Mouse (Mus musculus): ENCODE results near the gene Ntm.

Gene Ntm

GRCm38 (mm10) chr9:29962978-29963377 lies at the start of gene Ntm:
Ntm (minus strand) TSS chr9:29963141.
- DNase-seq: peak; percentile 58

GRCm38 (mm10) chr9:30005701-30006100 lies 42.8 kb upstream of the Ntm start:
- peak; percentile 59 for DNase-seq

DNA sequence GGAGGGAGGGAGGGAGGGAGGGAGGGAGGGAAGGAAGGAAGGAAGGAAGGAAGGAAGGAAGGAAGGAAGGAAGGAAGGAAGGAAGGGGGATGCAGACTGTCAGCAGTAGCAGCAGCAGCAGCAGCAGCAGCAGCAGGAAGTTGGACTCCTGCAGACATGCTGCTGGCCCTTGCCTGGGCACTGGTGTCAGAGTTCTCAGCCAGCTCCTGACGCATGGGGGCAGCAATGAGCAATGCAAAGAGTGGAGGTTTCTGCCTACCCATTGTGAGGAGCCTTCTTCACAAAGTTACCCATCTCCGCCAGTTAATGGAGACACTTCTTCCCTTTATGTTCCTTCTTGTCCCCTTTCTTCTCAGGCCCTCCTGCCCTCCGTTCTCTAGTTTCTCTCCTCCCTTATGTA lies 40.7 kb upstream of the Ntm start:
- DNase-seq: peak; percentile 59

GRCm38 (mm10) chr9:29981177-29981915 lies 18.4 kb upstream of the Ntm start:
- DNase-seq: no peak

GRCm38 (mm10) chr9:29961954-29962867 lies 730 bp downstream of the Ntm start:
- peak; percentile 61 for DNase-seq

GRCm38 (mm10) chr9:29961512-29961911 lies 1.4 kb downstream of the Ntm start:
- no peak for DNase-seq

DNA sequence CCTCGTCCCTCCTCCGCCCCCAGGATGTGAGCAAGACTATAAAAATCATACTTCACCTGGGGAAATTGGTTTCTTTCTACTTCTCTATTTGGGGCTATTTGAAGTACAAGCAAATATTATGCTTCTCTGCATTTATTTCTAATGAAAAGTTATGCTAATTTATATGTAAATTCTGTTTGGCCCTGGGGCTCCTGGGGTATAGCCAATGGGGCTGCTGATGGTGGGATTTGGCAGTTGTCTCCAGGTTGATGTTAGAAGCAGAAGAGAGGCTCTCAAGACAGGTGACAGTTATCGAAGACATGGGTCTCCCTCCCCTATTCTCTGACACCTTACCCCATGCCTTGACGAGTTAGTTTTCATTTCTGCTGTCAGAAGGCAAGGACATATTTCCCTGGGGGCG lies 2.2 kb downstream of the Ntm start:
- no peak for DNase-seq

DNA sequence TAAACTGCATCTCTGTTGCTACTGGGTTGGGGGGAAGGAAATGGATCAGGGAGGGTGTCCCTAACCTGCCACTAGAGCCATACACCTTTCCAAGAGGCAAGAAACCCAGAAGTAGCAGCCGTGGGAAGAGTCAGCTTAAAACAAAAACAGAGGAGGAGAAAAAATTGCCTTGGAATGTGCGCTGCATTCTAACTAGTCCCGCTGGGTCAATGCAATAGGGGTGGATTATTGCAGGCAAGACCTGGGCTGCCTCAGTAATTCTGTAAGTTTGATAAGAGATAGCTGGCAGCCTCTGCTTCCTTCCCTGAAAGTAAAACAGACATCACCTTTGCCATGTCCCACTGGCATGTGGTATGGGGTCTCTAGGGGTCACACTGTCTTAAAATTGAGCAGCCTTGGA lies 2.7 kb downstream of the Ntm start:
- no peak for DNase-seq

- no peak for DNase-seq
Observed at GRCm38 (mm10) chr9:29956936-29957335, 6.0 kb downstream of the Ntm start.

- DNase-seq: peak; percentile 50
Observed at GRCm38 (mm10) chr9:29954031-29954430, 8.9 kb downstream of the Ntm start.

DNA sequence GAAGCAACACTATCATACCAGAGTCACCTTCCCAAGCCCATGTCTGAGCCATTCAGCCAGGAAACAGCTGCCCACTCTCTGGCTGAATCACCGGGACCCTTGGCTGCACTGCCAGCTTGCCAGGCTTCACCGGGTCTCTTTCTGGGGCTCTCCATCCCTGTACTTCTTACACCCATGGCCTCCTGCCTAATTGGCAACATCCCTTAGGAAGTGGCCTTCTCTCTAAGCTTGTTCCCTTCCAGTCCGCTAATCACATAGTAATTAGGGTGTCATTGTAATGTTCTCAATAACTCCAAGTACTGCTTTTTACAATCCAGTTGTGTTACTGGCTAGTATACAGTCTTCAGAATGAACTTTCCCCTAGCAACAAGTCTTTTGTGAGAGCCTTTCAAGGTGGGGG lies 13.9 kb downstream of the Ntm start:
- no peak for DNase-seq

- DNase-seq: no peak
Observed at GRCm38 (mm10) chr9:29943209-29944070, 19.5 kb downstream of the Ntm start.

GRCm38 (mm10) chr9:29942183-29942952 lies 20.6 kb downstream of the Ntm start:
- peak; percentile 36 for DNase-seq

DNA sequence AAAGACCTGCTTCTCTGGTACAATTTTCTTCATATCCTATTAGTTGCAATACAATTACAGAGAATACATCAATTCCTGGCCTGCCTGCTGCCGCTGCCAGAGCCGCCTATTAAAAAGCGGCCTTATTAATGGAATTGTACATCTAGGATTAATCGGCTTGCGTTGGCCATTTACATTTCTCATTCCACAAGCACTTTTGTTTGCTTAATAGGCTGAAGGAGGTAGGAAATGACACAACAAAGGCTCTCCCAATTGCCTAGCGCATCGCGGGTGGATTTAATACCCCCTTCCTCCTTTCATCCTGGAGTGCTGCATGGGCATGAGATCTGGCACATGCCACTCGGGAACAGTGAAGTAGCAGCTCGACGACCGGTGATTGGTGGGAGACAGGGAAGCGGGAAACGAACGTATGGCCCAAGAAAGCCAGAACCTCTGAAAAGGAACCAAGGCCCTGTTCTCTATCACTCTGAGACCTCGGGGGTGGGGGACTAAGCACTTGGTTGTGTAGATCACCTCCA lies 23.4 kb downstream of the Ntm start:
- no peak for DNase-seq

GRCm38 (mm10) chr9:29928796-29929195 lies 34.1 kb downstream of the Ntm start:
- no peak for DNase-seq

DNA sequence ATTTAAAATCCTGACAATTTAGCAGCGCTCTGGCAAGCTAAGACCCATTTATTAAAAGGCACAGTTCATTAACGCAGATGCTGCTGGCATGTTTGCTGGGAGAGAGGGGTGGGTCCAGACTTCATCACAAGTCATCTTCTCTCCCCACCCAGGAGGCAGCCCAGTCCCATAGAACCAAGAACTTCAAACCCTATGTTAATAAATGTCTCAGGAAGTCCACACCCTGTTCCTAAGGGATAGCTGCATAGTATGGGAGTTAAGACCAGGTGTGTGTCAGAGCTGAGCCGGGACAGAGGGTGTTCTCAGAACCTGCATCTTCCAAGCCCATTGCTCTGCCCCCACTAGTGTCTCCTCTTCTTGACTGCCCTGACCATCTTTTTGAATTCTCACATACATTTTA lies 37.6 kb downstream of the Ntm start:
- DNase-seq: no peak

DNA sequence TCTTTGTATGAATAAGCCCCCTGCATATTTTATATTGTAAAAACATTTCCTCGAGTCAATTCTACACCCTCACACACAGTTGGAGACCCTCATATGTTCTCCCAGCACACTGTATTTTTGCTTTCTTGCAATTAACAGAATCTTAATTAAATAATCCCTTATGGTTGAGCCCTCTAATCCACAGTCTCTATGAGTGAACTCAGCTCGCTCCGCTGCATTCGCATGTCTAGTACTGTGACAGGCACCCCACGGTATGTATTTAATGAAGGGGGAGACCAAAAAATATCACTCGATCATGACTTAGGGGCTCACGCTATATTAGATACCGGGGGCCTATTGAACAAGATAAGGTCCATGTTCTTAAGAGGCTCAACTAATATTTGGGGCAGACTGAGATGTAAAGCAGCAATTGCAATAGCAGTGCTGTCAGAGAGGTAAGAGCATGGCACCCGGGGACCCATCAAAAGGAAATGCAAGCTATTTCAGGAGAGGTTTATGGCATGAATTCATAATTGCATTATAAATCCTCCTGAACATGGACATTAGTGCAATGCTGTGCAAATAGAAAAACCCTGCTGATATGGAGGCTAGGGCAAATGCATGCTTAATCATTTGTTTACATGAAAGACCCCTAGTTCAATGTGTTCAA lies 64.4 kb downstream of the Ntm start:
- no peak for DNase-seq

DNA sequence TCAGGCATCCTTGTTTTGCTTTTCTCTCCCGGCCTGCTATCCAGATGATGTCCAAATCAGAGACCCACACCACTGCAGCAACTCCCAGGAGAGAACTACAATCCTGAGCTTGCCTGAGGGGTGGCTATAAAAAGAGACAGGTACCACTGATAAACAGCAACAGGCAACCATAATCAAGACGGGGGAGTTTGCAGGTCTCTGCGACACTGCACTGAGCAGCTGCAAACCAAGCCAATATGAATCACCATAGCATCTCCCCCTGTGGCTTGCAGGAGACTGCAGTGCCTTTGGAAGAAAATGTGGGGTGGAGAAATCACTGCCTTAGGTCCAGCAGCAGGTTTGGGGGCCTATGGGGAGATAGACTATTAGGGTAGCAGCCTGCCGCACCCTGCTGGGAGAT lies 65.5 kb downstream of the Ntm start:
- no peak for DNase-seq

GRCm38 (mm10) chr9:29892792-29893191 lies 70.1 kb downstream of the Ntm start:
- DNase-seq: no peak

DNA sequence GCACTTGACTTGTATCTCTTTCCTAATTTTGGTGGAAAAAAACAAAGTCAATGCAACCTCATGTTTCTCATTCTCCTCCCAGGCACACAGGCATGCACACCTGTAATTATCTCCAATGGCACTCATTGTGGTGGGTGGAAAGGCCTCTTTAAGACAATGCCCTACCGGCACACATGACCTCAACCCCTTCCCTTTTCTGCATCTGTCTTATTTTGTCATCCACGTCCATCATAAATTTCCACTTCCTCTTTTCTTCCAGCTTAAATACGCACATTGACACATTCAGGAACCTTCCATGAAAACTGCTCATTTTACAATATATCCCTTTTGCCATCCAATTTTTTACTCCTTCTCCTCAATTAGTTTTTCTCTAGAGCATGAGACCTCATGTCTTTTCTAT lies 74.2 kb downstream of the Ntm start:
- no peak for DNase-seq

GRCm38 (mm10) chr9:29887924-29888323 lies 75.0 kb downstream of the Ntm start:
- DNase-seq: no peak

DNA sequence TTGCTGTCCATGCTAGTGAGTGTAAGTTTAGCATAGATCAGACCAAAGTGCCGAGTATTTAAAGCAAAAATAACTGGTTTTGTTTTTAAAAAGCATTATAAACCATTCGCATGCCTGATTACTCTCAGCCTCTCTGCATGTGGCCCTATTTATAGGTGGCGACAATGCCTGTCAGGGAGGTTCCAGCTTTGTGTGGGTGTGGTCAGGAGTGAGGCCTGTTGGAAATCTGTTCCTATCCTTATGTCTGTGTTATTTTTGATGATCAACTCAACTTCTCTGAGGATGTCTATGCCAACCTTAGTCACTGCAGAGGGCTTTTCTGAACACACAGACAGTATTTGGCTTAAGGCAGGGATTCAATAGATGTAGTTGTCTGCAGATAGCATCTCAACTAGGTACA lies 78.9 kb downstream of the Ntm start:
- no peak for DNase-seq

Measured in right cerebral cortex, postnatal 25 days (tissue).